In genomic region chr16:10989361-10989760, GRCm38 (mm10) we compare ENCODE assay signal across 18 mouse cellular contexts.
A peak's percentile ranks its signal among the peaks of the same experiment; 100 is the strongest.
DNase-seq lines count a peak whose midpoint lies in the region; ATAC-seq and TF ChIP-seq lines count a peak whose summit lies in the region.
"Had no signal": no experiment of that assay in that cellular context is flagged by ENCODE, and none has a peak within 500 bp of the region (broad histone marks: within the 10 kb centered on the region; RNA-seq: fewer than 3 reads in every experiment).

No protein-coding gene starts in this region.

- H3K9me3 ChIP-seq in liver, embryonic 11.5 days (ENCODE audit: control insufficient read depth, low read length), result no peaks in the 10 kb centered on the region
- H3K9me3 ChIP-seq in liver, embryonic 16.5 days (replicated peaks; ENCODE audit: control insufficient read depth, low read length), result no peaks in the 10 kb centered on the region

- no peak overlapping the region for H3K4me2 ChIP-seq in liver, embryonic 11.5 days
- no peak overlapping the region for H3K4me2 ChIP-seq in liver, embryonic 16.5 days (ENCODE audit: low read depth, low read length)
- H3K4me2 ChIP-seq: hindbrain, embryonic 12.5 days; limb, embryonic 12.5 days had no signal

- no peak for ATAC-seq in liver, embryonic 11.5 days (replicated peaks; ENCODE audit: low FRiP score)
- peak; percentile 28 for ATAC-seq in liver, embryonic 16.5 days (ENCODE audit: low read depth)
- ATAC-seq: forebrain, embryonic 16.5 days; hindbrain, postnatal 0 days; intestine, embryonic 16.5 days; lung, postnatal 0 days had no signal

- WGBS in liver, adult 2 months, result 26% methylated on average over 6 of the region's 6 CpGs
- WGBS in liver, embryonic 11.5 days, result 79% methylated on average over 6 of the region's 6 CpGs
- 79% methylated on average over 6 of the region's 6 CpGs for WGBS in liver, embryonic 16.5 days (ENCODE audit: insufficient replicate concordance)

- peak; percentile 27 to 28 for DNase-seq in kidney, adult 8-10 months
- DNase-seq in kidney, adult 18-20 months, result no peak
- peak; percentile 96 for DNase-seq in liver, adult 2 months (ENCODE audit: extremely low read depth, low read depth, low spot score)
- no peak for DNase-seq in liver, embryonic 11.5 days (ENCODE audit: low spot score)
- DNase-seq in yolk sac, embryonic 10.5 days (ENCODE audit: low spot score), result peak; percentile 64
- DNase-seq: adrenal gland, postnatal 25 days; cerebellum, adult 2 months; heart, postnatal 14 days; midbrain, embryonic 14.5 days; retina, postnatal 1 day had no signal

- no peaks in the 10 kb centered on the region for H3K36me3 ChIP-seq in liver, adult 2 months (ENCODE audit: control insufficient read depth, insufficient read depth, low read length)
- no peaks in the 10 kb centered on the region; the same call in 1 of the 2 replicates for H3K36me3 ChIP-seq in liver, embryonic 11.5 days (ENCODE audit: control insufficient read depth, insufficient read depth, low read length)
- no peaks in the 10 kb centered on the region for H3K36me3 ChIP-seq in liver, embryonic 16.5 days (ENCODE audit: control insufficient read depth, insufficient read depth)

- H3K9ac ChIP-seq in liver, adult 2 months (ENCODE audit: low read depth, low read length), result 0 out of 2 replicates have a peak overlapping the region, but pooled peaks have one; percentile 9
- H3K9ac ChIP-seq in liver, embryonic 11.5 days (ENCODE audit: low read depth, low read length), result no peak overlapping the region
- no peak overlapping the region for H3K9ac ChIP-seq in liver, embryonic 16.5 days (ENCODE audit: low read depth, low read length)
- H3K9ac ChIP-seq: hindbrain, embryonic 12.5 days; limb, embryonic 12.5 days had no signal

- H3K79me2 ChIP-seq in liver, adult 2 months (ENCODE audit: control insufficient read depth, insufficient read depth, low read length), result peaks cover 40% of the 10 kb centered on the region; the same call in 1 of the 2 replicates

- no peak overlapping the region for H3K4me3 ChIP-seq in liver, adult 2 months (ENCODE audit: insufficient read depth, low read depth, low read length)
- H3K4me3 ChIP-seq in liver, embryonic 11.5 days (ENCODE audit: low read depth, low read length), result no peak overlapping the region
- H3K4me3 ChIP-seq in liver, embryonic 16.5 days (ENCODE audit: low read depth, low read length), result no peak overlapping the region
- H3K4me3 ChIP-seq: erythroblast, embryonic 14.5 days; hindbrain, embryonic 12.5 days; limb, embryonic 12.5 days had no signal

- TF ChIP-seq CTCF in liver, adult 2 months (IDR thresholded peaks at IDR 0.05; ENCODE audit: low read depth, low read length), result no peak

- H3K4me1 ChIP-seq in liver, adult 2 months (ENCODE audit: control insufficient read depth, insufficient read depth, low read length), result peaks cover 35% of the 10 kb centered on the region
- peaks cover 15% of the 10 kb centered on the region for H3K4me1 ChIP-seq in liver, embryonic 11.5 days (replicated peaks; ENCODE audit: control insufficient read depth, insufficient read depth, low read length)
- H3K4me1 ChIP-seq in liver, embryonic 16.5 days (ENCODE audit: control insufficient read depth, low read depth, low read length), result peaks cover 22% of the 10 kb centered on the region

- no peak for TF ChIP-seq POLR2A in liver, adult 2 months (IDR thresholded peaks at IDR 0.05; ENCODE audit: extremely low read depth, insufficient read depth, low read length)

- H3K27ac ChIP-seq in liver, adult 2 months (replicated peaks; ENCODE audit: insufficient read depth, low read depth, low read length), result peak overlapping the region; percentile 15
- no peak overlapping the region for H3K27ac ChIP-seq in liver, embryonic 11.5 days (ENCODE audit: low read depth, low read length)
- peak overlapping the region; percentile 16; the same call in 1 of the 2 replicates for H3K27ac ChIP-seq in liver, embryonic 16.5 days (ENCODE audit: low read length)
- H3K27ac ChIP-seq: hindbrain, embryonic 12.5 days; hindbrain, postnatal 0 days; limb, embryonic 12.5 days had no signal

- H3K27me3 ChIP-seq in liver, adult 2 months (ENCODE audit: control insufficient read depth, insufficient read depth, low read length), result no peaks in the 10 kb centered on the region
- H3K27me3 ChIP-seq in liver, embryonic 11.5 days (replicated peaks; ENCODE audit: control insufficient read depth, insufficient read depth, low read length), result no peaks in the 10 kb centered on the region
- no peaks in the 10 kb centered on the region for H3K27me3 ChIP-seq in liver, embryonic 16.5 days (ENCODE audit: control insufficient read depth, insufficient read depth, low read depth, low read length)
- H3K27me3 ChIP-seq: hindbrain, embryonic 12.5 days; limb, embryonic 12.5 days had no signal

Comparison
In these comparisons a context has a peak if more than half of its experiments do, and no peak if none do; other contexts are left out.
1. DNase-seq: peak in kidney, adult 8-10 months (2 of 2), liver, adult 2 months (single experiment) and yolk sac, embryonic 10.5 days (single experiment); none in kidney, adult 18-20 months (single experiment) and liver, embryonic 11.5 days (single experiment).